Mouse (Mus musculus) olfactory bulb, adult 2 months (tissue): ENCODE measurements around the gene Prpsap2. TPM values are rescaled to one million over a fixed set of nuclear protein-coding genes. Genes with fewer than 3 reads are reported as not detected.

Experiments used
- H3K27ac ChIP-seq: fragments of 200-500 bp; 2 replicates; pipeline ENCODE4 v1.5.1; 2012; ENCODE audit warnings: low read depth, low read length; ENCODE audit not compliant: insufficient read depth
- H3K4me1 ChIP-seq: fragments of 200-500 bp; 2 replicates; pipeline ENCODE4 v1.6.1; 2012; ENCODE audit warnings: low read length; ENCODE audit not compliant: control insufficient read depth, insufficient read depth
- H3K4me3 ChIP-seq: fragments of 200-500 bp; 2 replicates; pipeline ENCODE4 v1.5.1; 2012; ENCODE audit warnings: mild to moderate bottlenecking, low read depth, low read length, moderate library complexity; ENCODE audit not compliant: insufficient read depth
- CTCF ChIP-seq: fragments of 200-500 bp; IDR thresholded peaks from 2 replicates; pipeline ENCODE4 v1.5.1; 2012; ENCODE audit warnings: low read depth, mild to moderate bottlenecking, low read length, moderate library complexity; ENCODE audit not compliant: insufficient read depth
- POLR2A ChIP-seq: fragments of 200-500 bp; IDR thresholded peaks from 2 replicates; pipeline ENCODE4 v1.6.1; 2012; ENCODE audit warnings: mild to moderate bottlenecking, low read depth, low read length, moderate library complexity; ENCODE audit not compliant: insufficient read depth
- WGBS: fragments of 180-500 bp; shearing (Covaris S2); methylation state at CpG from one replicate; pipeline ENCODE4 v1.1.7; 2018; 5-methylcytosine and 5-hydroxymethylcytosine counted together
- polyA plus RNA-seq: library from polyadenylated mRNA; stranded (reverse); fragments of >200 nt; gene quantifications from 2 replicates; pipeline ENCODE4 v1.2.4, GENCODE M21; 2012; ENCODE audit warnings: low replicate concordance; ENCODE audit not compliant: missing spikeins, insufficient read depth, insufficient read length

The Prpsap2 gene
- polyA plus RNA-seq, 1 experiment: not detected

DNA sequence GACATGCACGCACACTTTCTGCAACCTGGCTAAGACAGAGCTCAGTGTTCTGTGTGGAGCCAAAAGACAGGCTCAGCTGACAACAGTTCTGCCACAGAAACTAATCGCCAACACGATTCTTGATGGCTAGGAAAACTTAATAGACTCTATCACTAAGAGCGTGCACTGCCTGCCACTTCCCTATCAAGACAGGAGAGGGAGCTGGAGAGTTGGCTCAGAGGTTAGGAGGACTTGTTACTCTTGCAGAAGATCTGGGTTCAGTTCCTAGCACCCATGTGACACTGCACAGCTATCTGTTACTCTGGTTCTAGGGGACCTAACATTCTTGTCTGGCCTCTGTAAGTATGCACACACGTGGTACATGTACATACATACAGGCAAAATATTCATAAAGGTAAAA is 10.3 kb downstream of the Prpsap2 start:
- TF ChIP-seq CTCF: no peak
- TF ChIP-seq POLR2A: no peak
- Histone ChIP-seq H3K4me1 (0 out of 2 replicates have a peak, but pooled peaks cover 2% of the 10 kb centered on the region), H3K27ac (no peak overlapping the region), H3K4me3 (no peak overlapping the region)
- 76% methylated on average over 5 of the region's 5 CpGs for WGBS

DNA sequence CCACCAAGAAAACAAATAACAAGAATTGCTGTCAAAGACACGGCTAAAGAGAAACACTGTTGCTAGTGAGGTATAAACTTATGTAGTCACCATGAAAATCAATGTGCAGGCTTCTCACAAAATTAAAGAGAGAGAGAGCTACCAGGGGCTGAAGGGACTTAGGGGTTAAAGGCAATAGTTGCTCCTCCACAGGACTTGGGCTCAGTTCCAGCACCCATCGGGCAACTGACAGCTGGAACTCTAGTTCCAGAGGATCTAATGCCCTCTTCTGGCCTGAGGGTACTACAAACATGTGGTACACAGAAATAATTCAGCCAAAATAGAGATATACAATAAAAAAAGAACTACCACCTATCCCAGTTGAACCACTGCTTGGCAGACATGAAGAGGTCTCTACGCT is 14.7 kb downstream of the Prpsap2 start:
- Histone ChIP-seq H3K4me1 (0 out of 2 replicates have a peak, but pooled peaks cover 2% of the 10 kb centered on the region), H3K27ac (no peak overlapping the region), H3K4me3 (no peak overlapping the region)
- 51% methylated on average over 3 of the region's 3 CpGs for WGBS
- TF ChIP-seq CTCF: no peak
- TF ChIP-seq POLR2A: no peak

DNA sequence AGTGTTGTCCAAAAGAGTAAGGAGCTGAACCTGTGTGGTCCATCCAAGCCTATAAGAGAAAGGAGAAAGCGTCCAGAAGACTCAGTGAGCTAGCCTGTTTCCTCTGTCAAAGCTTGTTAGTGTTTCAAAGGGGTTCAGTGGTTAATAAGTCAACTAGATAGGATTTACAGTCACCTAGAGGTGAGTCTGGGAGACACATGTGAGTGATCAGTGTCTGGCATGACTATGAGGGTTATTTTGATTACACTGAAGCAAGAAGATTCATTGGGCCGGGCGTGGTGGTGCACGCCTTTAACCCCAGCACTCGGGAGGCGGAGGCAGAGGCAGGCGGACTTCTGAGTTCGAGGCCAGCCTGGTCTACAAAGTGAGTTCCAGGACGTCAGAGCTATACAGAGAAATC is 16.1 kb downstream of the Prpsap2 start:
- no peak overlapping the region for H3K27ac ChIP-seq
- H3K4me1 ChIP-seq: 0 out of 2 replicates have a peak, but pooled peaks cover 2% of the 10 kb centered on the region
- WGBS: 91% methylated on average over 9 of the region's 9 CpGs
- H3K4me3 ChIP-seq: no peak overlapping the region
- TF ChIP-seq CTCF (no peak), POLR2A (no peak)

GRCm38 (mm10) chr11:61744460-61744859 is 17.4 kb downstream of the Prpsap2 start:
- H3K27ac ChIP-seq: no peak overlapping the region
- 77% methylated on average over 3 of the region's 3 CpGs for WGBS
- TF ChIP-seq CTCF (no peak), POLR2A (no peak)
- H3K4me3 ChIP-seq: no peak overlapping the region
- H3K4me1 ChIP-seq: no peaks in the 10 kb centered on the region

DNA sequence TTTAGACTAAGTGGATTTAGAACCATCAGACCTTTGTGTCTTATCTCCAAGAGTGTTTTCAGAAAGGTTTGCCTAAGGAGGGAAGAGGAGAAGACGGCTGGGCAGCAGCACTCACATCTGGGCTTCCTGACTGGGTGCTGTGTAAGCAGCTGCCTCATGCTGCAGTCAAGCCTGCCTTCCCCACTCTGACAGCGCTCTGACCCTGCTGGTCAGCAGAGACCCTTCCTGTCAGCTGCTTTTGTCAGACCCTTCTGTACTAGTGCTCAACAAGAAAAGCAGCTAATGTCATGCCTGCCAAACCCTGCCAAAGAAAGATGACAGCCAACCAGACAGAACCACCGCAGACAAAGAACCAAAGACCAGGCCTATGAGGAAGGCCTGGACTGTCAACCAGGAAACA is 18.1 kb downstream of the Prpsap2 start:
- WGBS: 79% methylated on average over 3 of the region's 3 CpGs
- no peak overlapping the region for H3K27ac ChIP-seq
- no peak overlapping the region for H3K4me3 ChIP-seq
- TF ChIP-seq POLR2A (no peak), CTCF (no peak)
- H3K4me1 ChIP-seq: no peaks in the 10 kb centered on the region

DNA sequence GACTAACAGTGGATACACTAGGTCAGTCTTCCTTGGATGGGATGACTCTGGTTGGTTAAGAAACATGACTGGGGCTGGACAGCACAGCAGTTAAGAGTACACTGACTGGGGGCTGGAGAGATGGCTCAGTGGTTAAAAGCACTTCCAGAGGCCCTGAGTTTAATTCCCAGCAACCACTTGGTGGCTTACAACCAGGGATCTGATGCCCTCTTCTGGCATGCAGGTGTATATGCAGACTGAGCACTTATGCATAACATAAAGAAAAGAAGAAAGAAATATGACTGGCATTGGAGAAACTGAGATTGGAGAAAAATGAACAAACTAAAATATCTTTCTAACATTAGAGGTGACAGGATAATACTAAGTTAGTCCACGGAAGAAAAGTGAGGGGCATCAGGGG is 21.4 kb downstream of the Prpsap2 start:
- TF ChIP-seq POLR2A: no peak
- no peak for TF ChIP-seq CTCF
- Histone ChIP-seq H3K27ac (no peak overlapping the region), H3K4me3 (no peak overlapping the region), H3K4me1 (no peaks in the 10 kb centered on the region)
- WGBS: 100% methylated on average over 1 of the region's 1 CpGs

- H3K4me3 ChIP-seq: no peak overlapping the region
- TF ChIP-seq POLR2A (no peak), CTCF (no peak)
- H3K4me1 ChIP-seq: no peaks in the 10 kb centered on the region
- no peak overlapping the region for H3K27ac ChIP-seq
- 78% methylated on average over 1 of the region's 1 CpGs for WGBS
Observed at GRCm38 (mm10) chr11:61737290-61737689, 24.6 kb downstream of the Prpsap2 start.

DNA sequence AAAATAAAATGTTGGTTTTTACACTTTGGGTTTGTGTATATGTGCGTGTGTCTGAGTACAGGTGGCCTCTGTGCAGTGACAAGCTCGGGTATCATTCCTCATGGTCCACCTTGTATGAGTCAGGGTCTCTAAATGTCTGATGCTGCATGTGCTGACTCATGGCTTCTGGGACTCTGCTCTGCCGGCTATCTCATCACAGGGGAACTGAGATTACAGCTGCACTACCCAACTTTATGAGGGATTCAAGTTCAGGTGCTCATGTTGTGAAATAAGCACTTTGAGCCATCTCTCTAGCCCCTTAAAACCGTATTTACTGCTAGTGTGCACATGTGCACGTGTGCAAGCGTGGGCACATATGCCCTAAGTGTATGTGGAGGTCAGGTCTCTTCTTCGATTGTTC is 29.2 kb downstream of the Prpsap2 start:
- Histone ChIP-seq H3K4me3 (no peak overlapping the region), H3K4me1 (no peaks in the 10 kb centered on the region), H3K27ac (no peak overlapping the region)
- TF ChIP-seq POLR2A (no peak), CTCF (no peak)
- 83% methylated on average over 7 of the region's 7 CpGs for WGBS

DNA sequence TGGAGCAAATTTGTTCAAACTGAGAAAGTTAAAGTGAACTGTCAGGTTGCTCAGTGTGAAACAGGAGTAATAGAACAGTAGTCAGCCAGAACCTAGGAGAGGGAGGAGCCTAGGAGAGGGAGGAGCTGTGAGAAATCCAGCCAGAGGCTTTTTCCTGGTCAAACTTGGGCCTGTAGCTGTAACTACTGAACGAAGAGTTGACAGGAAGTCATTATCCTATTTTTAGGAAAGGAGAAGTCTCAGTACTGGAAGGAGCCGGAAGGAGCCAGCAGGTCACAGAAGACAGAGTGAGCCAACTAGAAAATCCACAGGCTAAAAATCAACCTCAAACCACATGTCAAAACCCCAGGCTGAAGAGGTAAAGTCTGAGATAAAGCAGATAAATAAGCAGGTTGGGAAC is 33.9 kb downstream of the Prpsap2 start:
- Histone ChIP-seq H3K27ac (no peak overlapping the region), H3K4me1 (no peaks in the 10 kb centered on the region), H3K4me3 (no peak overlapping the region)
- 41% methylated on average over 2 of the region's 2 CpGs for WGBS
- TF ChIP-seq CTCF (no peak), POLR2A (no peak)

DNA sequence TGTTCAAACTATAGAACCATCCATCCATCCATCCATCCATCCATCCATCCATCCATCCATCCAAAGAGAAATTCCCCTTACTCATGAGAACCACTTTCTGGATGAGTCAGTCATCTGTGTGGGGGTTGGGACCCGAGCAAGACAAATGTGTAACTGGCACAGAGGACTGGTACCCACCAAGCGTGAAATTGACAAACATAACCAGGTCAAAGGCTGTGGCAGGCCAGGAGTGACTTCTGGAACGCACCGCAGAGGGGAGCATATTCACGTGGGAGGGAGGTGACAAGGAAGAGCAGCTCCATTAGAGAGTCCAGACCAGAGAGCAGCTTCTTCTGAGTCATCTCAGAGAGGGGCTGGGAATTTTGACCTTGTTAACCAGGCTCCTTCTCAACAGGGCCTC is 39.8 kb downstream of the Prpsap2 start:
- H3K27ac ChIP-seq: no peak overlapping the region
- TF ChIP-seq POLR2A: no peak
- no peak for TF ChIP-seq CTCF
- H3K4me3 ChIP-seq: no peak overlapping the region
- no peaks in the 10 kb centered on the region for H3K4me1 ChIP-seq
- 86% methylated on average over 5 of the region's 5 CpGs for WGBS
